Mouse (Mus musculus) layer of hippocampus, adult 2 months (tissue): ENCODE measurements around the gene Gm13271. TPM values are rescaled to one million over a fixed set of nuclear protein-coding genes. Genes with fewer than 3 reads are reported as not detected.
A peak's percentile ranks its signal among the peaks of the same experiment; 100 is the strongest.
"Not testable (repeated sequence)": the region's sequence is repeated elsewhere in the genome, so short reads cannot be mapped to it uniquely, and the experiment has no call there.

Source experiments
- DNase-seq, 2 experiments: peaks; one replicate each; pipeline ENCODE4 v3.0.0; 2022; ENCODE audit warnings: low spot score in 2 of 2
- H3K27ac ChIP-seq: fragments of 200-600 bp; 2 replicates; pipeline ENCODE4 v1.8.1; 2022
- H3K4me3 ChIP-seq: fragments of 200-600 bp; 2 replicates; pipeline ENCODE4 v1.8.1; 2022; ENCODE audit warnings: mild to moderate bottlenecking
- CTCF ChIP-seq: fragments of 200-600 bp; conservative IDR thresholded peaks from 2 replicates; pipeline ENCODE4 v1.8.1; 2022; ENCODE audit warnings: antibody characterized with exemption, mild to moderate bottlenecking, moderate library complexity
- long read RNA-seq, 2 experiments: library from polyadenylated mRNA; stranded (forward); transcript quantifications; one replicate each; pipeline ENCODE4 v2.0.0; 2021; ENCODE audit warnings: borderline mapping rate in 2 of 2
- total RNA-seq, 2 experiments: library from RNA; stranded (reverse); gene quantifications; 2 replicates each; pipeline ENCODE4 v1.2.3; 2021

Gene Gm13271
- not detected for total RNA-seq
- long read RNA-seq, experiment 1, result 0 reads
- long read RNA-seq, experiment 2, result 0 reads

DNA sequence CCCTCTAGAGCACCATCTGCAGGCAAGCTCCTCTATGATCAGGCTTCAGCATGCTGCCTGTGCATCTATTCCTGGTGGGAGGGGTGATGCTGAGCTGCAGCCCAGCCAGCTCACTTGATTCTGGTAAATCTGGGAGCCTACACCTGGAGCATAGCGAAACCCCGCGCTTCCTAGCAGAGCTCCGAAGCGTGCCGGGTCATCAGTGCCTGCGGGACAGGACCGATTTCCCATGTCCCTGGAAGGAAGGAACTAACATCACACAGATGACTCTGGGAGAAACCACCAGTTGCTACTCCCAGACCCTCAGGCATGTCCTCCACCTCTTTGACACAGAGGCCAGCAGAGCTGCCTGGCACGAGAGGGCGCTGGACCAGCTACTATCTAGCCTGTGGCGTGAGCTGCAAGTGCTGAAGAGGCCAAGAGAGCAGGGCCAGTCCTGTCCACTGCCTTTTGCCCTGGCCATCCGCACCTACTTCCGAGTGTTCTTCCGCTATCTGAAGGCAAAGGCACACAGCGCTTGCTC, at the start of gene Gm13271:
Gene Gm13271 (plus strand): TSS at position 51 of the 523 bp plus-strand sequence.
- TF ChIP-seq CTCF, result peak; percentile 53
- H3K4me3 ChIP-seq, result not testable (repeated sequence)
- peak; percentile 60 to 67 for DNase-seq

DNA sequence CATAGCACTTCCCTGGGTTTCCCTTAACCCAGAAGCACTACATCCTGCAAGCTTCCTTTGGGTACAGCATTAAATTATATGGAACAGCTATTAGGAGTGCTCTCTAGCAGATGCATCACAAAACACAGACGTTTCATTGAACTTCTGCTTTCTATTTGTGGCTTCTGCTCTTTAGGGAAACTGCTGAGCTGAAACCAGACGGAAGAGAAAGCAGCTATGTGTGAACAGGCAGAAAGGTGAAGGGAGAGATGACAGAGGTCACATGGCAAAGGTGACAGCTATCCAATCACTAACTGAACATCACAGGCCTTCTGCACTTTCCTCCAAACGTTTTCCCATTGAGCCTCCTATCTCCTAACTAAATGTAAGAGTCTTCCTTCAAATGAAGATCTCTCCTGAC, 48.7 kb upstream of the Gm13271 start:
- TF ChIP-seq CTCF, result no peak
- no peak overlapping the region for H3K27ac ChIP-seq
- no peak for DNase-seq
- H3K4me3 ChIP-seq, result no peak overlapping the region

More for the DNA sequence above, at the start of gene Gm13271:
- not testable (repeated sequence) for H3K27ac ChIP-seq

DNA sequence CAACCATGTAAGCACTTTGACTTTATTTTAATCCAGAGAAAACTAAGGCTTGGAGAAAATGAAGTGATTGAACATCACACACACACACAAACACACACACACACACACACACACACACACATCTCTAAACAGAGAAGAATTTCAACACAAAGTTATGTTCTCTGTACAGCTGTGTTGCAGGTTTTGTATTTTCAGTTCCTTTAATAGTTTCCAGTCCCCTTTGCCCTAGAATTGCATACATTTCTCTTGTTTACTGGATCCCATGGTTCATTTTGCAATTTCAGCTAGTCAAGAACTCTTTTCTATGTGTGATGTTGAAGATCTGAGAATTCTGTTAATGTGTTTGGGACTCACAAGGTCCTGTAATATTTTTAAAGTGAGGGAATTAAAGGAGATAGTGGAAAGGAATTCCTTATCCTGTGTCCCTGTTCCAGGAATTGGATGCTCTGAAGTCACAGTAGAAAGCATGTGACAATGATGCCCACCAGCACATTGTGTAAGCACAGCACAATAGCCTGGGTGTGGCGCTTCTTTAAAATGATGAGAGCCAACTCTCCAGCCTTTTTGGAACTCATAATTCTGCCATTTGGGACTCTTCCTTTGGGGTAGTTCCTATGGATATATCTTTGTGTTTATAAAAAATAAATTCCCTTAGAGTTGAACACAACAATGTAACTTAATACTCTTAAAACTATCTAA, 47.4 kb upstream of the Gm13271 start:
- Histone ChIP-seq H3K27ac (no peak overlapping the region), H3K4me3 (no peak overlapping the region)
- TF ChIP-seq CTCF, result no peak
- no peak for DNase-seq

DNA sequence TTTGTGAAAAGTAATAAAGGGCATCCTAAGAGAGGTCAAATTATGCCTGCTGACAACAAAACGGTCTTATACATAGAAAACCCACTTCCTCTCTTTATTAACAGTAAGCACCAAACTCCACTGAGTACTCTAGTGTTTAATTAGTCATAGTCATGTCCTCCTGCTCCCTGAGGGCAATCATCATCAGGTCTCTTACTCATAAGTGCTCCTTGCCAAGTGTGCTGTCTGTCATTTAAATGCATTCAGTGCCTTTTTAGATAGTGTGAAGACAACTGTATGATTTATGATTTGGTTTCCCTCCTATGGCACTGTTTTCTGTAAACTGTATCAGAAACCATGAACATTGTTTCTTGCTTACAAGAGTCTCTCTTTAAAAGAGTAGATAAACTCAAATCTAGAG, 40.4 kb upstream of the Gm13271 start:
- TF ChIP-seq CTCF, result no peak
- Histone ChIP-seq H3K27ac (no peak overlapping the region), H3K4me3 (no peak overlapping the region)
- DNase-seq, result no peak

DNA sequence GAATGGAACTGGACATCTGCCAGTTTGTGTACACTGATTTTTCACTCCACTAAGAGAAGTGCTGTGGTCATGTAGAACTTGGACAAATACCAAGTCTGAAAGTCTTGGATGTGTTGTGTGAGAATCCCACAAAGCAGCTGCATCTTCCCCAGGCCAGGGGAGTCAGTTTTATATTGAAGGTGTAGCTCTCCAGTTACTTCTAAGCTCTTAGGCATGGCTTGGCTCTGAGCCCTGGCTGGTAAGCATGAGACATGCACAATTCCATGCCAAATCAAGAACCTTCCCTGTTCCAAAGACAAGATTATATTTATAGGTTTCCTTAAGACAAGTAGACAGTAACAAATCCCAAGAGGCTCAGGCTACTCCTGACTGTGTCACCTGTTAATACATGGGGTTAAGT, 39.6 kb upstream of the Gm13271 start:
- no peak for DNase-seq
- Histone ChIP-seq H3K4me3 (no peak overlapping the region), H3K27ac (no peak overlapping the region)
- no peak for TF ChIP-seq CTCF

DNA sequence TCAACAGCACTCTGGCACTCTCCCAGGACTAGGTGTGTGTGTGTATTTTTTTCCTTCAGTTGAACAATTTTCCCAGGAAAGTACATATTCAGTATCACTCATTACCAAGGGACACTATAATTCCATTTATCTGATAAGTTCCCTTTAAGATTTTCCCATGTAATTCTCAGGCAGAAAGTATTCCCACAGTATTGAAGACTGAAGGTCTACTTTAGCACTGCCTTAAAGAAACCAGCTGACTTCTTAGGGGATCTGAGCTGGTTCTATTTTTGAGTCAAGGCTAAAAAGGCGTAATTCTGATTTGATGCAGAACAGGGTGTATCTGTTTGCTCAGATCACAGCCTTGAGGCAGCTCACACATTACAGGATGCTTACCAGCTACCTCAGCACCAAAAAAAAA, 36.0 kb upstream of the Gm13271 start:
- Histone ChIP-seq H3K27ac (no peak overlapping the region), H3K4me3 (peak overlapping the region; percentile 78)
- no peak for TF ChIP-seq CTCF
- no peak for DNase-seq

DNA sequence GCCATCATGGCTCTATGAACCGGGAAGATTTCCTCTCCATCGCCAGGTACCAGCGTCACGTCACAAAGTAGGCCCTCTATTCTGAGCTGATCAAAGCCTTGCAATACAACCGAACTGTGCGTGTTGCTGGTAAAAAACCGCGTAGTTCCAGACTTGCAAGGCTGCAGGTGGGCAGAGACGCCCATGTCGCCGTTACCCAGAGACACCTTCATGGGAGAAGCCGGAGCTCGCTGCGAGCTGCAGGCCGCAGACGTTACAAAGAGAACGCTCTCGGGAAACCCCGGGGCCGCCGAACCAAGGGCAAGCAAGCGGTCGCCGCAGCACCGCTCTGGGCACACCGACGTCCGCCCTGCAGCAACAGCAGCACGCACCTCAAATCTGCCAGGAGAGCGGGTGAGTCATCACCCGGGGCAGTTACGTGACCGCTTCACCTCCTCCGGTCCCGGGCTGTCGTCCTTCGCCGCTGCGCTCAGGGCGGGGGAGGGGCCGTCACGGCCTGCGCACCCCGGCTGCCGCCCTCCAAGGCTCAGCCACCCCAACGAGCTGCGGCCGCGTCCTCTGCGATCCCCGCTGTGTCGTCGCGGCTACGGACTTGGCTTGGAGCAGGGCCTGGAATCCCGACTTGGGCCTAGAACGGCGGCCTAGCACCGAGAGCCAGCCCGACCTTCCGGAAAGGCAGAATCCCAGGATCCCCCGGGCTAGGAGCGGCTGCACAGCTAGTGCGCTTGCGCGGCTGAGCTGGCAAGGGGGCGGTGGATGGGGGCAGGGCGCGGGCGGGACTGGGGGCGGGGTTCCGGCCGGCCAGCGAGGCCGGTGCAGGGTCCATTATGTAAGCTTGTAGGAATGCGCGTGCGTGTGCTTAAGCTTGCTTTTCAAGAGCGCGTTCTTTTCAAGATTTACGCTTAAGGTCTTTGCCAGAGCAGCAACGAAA, 32.6 kb upstream of the Gm13271 start, which contains the start of the genes Gm26566 and Klhl9:
Gene Gm26566 (plus strand): TSS at position 15 of the 931 bp plus-strand sequence.
Gene Klhl9 (minus strand): TSS at position 675 of the 931 bp plus-strand sequence.
- Histone ChIP-seq H3K27ac (peak within 1 kb of the TSS; percentile 98), H3K4me3 (peak within 1 kb of the TSS; percentile 78)
- TF ChIP-seq CTCF, result no peak
- DNase-seq, result peak; percentile 88 to 92

DNA sequence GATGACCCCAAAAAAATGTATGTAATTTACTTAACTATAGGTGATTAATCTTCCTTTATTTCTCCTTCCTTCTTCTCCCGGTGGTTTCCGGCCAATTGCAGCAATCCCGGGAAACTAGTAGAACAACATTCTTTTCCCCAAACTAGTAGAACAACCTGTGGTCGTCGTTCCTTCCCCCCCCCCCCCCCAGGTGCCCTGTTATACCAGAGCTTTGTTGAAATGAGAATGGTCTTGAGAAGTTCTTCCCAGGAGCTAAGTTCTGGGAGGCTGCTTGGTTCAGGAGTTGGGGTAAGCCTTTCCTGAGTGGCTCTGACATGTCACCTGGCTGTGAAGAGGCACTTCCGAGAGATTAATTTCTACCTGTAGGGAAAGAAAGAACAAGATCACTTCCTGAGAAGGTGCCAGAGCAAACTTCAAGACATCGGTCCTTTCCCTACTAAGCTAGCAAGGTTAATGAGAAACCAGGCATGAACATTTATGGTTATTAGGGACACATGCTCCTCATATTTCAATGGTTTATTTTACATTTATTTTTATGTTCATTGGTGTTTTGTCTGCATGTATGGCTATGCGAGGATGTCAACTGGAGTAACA, 31.1 kb upstream of the Gm13271 start:
- Histone ChIP-seq H3K4me3 (no peak overlapping the region), H3K27ac (no peak overlapping the region)
- no peak for TF ChIP-seq CTCF
- no peak for DNase-seq

DNA sequence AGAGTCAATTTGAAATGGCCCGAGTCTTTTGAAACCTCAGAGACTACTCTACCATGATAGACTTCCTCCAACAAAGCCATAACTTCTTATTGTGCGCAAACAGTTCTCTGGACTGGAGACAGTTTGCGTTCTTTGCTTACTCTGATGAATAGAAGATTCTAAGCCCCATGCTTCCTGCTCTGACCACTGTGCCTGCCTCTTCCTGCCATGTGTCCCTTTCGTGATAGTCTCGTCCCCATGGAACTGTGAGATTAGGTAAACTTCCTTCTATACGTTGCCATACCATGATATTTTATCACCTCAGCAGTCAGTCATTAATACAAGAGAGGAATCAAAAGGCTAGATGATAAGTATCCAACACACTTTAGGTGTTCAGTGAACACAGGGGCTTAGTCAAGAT, 27.9 kb upstream of the Gm13271 start:
- TF ChIP-seq CTCF, result no peak
- H3K27ac ChIP-seq, result no peak overlapping the region
- no peak overlapping the region for H3K4me3 ChIP-seq
- DNase-seq, result no peak

DNA sequence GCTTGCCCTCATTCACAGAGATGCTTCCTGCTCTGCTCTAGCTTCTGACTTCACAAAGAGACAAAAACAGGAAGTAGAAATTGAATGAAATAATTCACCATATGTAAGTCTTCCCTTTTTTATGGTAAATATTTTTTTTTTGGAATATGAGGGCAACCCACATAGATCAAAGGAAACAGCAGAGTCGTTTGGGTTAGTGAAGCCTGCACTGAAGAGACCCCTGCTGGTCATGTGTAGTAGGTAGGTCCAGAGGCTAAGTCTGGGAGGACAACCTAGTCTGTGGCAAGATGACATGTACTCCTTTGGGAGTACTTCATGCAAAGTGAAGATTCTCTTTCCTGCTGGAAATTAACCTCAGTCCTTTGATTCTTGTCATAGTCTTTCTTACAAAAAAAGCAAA, 27.3 kb upstream of the Gm13271 start:
- H3K27ac ChIP-seq, result no peak overlapping the region
- DNase-seq, result no peak
- peak; percentile 77 for TF ChIP-seq CTCF
- H3K4me3 ChIP-seq, result no peak overlapping the region

DNA sequence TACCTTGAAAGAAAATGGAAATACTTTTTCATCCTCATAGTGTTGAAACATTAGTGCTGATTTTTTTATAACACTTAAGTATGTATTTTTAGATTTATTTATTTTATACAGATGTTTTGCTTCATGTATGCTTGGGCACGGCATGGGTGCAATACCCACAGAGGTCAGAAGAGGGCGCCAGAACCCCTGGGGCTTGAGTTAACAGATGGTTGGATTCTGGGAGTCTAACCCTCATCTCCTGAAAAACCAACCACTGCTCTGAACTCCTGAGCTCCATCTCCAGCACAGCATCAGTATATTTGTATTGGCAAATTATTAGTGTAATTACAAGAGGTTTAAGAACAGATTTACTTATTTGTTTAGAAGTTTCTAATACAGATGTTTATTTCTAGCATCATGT, 16.2 kb upstream of the Gm13271 start:
- peak; percentile 98 for TF ChIP-seq CTCF
- H3K27ac ChIP-seq, result no peak overlapping the region
- H3K4me3 ChIP-seq, result no peak overlapping the region
- peak in 1 of 2 experiments; percentile 56 for DNase-seq

DNA sequence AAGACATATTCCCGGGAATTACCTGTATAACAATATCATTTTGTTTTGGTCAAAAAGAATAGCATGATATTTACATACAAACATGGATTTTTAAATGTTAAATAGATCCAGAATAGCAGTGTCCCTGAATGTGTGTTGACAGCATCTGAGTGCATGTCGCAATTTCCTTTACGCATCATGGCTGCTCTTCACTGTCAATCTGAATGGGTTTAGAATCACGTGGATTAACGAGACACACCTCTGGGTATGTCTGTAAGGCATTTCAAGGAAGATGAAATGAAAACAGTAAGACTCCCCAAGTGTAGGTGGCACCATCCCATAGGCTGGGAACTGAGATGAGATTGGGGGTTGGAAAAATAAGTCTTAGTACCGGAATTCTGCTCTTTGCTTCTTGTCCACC, 15.6 kb upstream of the Gm13271 start:
- H3K4me3 ChIP-seq, result no peak overlapping the region
- no peak for DNase-seq
- H3K27ac ChIP-seq, result no peak overlapping the region
- no peak for TF ChIP-seq CTCF

DNA sequence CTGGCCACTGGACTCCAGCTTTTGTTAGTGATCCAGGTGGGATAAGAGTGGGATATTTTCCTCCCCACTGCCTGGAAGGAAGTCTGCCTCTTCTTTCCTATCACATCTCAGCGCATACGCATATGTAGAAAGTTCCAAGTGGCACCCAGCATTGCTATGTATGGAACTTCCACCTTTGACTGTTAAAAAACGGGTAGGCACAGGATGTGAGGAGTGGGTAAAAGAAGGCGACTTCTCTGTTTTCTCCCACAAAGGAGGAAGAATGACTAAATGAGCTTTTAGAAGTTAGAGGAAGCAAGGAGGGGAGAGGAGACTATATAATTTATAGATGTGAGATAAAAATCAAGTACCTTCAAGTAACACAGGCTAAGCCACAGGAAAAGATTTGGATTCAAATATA, 13.2 kb upstream of the Gm13271 start:
- Histone ChIP-seq H3K27ac (no peak overlapping the region), H3K4me3 (no peak overlapping the region)
- no peak for TF ChIP-seq CTCF
- DNase-seq, result no peak
